Mouse (Mus musculus) ovary, adult 18-20 months (tissue): ENCODE data around the gene Asb6.

Source experiments
- DNase-seq: peaks from one replicate; pipeline ENCODE4 v3.0.0; 2022; ENCODE audit warnings: low spot score, mixed read lengths

Asb6 gene

GRCm38 (mm10) chr2:30796382-30796781 is 33.8 kb downstream of the Asb6 start:
- DNase-seq, result peak; percentile 90

DNA sequence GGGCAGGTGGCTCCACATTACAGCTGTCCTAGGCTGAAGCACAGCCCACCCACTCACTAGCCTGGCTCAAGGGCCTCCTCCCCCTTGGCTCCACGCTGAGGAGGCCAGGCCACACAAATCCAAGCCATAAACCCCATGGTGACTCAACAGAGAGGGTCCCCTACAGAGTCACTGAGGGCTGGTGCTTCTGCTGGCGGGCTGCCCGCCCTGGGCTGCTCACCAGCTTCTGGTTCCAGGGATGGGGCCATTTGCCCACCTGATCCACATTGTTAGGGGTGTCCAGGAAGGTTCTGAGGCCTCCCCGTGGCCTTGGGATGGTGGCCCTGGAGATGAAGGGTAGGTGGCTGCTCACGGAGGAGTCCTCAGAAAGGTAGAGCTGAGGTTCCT is 34.3 kb downstream of the Asb6 start:
- no peak for DNase-seq

DNA sequence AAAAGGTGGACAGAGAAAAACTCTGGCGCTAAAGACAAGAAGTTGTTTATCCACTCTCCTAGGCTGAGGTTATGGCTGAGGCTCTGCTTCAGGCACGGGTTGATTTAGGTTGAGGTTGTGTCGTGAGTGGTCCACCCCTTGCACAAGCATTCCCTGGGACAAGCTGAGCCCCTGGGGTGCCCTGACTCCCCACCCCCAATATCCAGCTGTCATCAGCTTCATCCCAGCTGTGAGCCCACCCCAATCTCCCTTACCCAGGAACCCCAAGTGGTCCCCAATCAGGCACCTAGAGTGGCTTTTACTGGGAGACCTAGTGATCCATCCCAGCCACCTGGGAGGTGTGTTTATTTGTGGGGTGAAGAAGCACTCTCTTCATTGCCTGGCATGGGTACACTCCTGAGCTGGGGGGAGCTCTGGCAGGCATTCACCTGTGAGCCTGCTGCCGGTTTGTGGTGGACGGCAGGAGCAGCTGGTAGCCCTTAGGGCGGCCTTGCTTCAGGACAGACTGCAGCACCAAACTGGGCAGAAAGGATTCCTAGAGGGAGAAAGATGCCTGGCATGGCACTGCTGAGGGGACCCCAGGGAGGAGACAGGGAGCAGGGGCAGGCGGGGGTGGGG is 34.8 kb downstream of the Asb6 start:
- DNase-seq, result no peak

- DNase-seq, result peak; percentile 82
Measured at GRCm38 (mm10) chr2:30794179-30795108, 35.7 kb downstream of the Asb6 start.

GRCm38 (mm10) chr2:30792061-30792460 is 38.1 kb downstream of the Asb6 start:
- no peak for DNase-seq

DNA sequence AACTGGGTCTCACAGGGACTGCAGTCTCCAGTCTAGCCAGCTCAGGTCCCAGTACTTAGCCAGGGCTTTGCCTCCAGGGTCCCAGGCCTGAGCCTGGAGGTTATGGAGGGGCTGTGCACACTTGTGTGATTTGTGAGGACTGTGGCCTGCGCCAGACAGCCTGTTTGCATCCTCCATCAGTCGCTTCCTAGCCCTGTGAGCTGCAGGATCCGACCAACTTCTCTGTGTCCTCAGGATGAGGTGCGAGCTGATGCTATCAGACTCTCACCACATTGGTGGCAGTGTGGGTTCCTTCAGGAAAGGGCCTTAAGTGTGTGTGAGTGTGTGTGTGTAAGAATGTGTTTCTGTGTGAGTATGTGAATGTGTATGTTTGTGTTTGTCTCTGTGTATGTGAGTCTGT is 42.7 kb downstream of the Asb6 start:
- no peak for DNase-seq

DNA sequence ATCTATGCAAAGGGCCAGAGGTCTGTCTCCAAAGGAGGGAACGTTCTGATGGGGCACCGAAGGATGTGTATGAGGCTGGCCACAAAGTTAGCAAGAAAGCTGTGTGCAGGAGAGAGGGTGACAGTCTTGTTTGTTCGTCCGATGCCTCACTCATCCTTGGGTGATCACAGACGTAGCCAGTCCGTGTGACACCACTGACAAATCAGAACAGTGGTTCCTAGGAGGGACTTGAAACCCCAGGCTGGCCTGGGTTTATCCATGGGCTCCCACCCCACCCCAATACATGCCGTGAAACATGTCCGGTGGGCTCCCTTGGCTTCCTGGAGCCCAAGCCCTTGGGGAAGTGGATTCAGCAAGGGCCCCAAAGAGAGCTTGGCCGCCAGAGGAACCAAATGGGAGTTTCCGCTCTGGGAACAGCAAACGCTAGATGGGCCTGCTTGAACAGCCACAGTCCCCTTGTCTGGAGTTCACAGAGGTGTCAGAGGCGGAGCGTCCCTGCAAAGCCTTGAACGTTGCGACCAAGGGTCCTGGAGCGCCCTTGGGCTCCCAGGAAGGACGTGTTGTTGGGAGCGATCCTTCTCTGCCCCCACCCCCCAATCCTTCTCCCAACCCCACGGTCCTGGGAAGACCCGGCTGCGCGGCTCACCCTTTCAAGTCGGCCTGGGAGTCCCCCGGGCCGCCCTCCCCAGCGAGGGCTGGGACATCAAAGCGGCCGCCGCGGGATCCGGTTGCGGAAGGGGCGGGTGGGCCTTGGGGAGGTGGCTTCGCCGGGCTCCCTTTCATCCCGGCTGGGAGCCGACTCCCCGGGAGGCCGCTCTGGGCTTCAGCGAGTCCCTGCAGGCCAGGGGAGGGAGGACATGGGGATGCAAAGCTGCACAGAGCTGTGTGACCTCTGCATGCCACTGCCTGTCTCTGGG is 45.8 kb downstream of the Asb6 start:
- no peak for DNase-seq

DNA sequence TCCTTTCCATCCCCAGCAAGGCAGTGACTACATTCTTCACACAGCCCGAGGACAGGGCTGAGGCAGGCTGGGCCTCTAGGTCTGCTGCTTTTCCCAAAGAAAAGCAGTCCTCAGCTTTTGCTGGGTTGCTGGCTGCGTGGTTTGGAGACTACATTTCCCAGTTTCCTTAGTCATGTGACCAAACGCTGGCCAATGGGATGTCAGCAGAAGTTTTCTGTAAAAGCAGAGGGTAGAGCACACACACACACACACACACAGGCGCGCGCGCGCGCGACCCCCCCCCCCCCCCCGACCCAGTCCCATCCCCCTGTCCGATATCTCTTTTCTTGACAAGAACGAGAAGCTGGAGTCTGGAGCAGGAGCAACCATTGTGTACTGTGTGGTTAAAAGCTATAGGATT is 46.8 kb downstream of the Asb6 start:
- DNase-seq, result peak; percentile 68

DNA sequence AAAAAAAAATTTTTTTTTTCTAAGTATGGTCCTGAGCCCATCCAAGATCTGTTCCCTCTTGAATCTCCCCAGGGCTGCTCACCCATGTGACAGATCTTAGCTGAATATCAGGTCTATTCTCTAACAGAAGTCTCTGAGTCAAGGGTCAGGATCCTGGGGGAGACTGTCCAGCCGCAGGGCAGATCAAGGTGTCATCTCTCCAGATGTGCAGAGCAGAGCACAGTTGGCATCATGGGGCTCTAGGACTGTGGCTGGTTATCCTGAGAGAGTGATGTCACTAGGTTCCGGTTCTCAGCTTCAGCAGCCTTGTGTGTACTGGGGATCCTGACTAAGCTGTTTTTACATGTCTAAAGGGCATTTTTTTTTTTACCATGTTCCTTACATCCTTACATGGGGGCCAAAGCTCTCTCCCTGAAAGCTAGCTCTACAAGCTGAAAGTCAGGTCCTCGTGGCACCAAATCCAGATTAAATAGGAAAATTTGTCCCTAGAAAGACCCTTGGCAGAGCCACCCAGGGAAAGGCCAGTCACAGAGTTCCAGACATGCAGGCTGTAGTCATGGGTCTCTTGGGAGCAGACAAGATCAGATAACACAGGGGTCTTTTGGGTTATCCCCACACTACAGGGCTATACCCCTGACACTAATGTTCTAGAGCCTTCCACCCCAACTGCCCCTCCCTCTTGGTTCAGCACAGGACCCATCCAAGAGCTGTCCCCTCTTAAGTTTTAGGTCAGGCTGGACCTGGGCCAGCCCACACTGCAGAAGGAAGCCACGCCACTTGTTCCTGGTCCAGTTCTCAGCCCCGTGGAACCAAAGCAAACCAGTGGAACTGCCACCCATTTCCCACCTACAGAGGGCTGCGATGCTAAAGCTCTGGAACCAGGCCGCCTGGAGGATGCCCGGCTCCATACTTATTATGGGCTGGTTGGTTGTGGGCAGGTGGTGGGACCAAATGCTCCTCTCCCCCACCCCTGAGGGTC is 47.5 kb downstream of the Asb6 start:
- DNase-seq, result no peak

- no peak for DNase-seq
Measured at GRCm38 (mm10) chr2:30779241-30779640, 50.9 kb downstream of the Asb6 start.

DNA sequence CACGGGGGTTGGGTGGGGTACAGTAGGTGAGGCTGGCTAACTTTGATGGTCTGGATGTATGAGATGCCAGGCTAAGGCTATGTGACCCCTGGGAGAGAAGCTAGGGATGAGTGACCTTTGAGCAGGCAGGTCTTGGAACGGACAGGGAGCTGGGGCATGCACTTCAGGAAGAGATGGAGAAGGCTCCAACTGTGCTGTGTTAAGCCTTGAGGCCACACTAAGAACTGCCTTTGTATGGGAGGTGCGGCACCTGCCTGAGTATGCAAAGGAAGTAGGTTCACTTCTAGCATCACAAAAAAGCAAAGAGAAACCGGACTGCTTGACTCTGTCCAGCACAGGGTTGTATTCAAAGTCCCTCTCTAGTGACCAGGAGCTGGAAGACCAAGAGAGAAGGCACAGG is 51.9 kb downstream of the Asb6 start:
- DNase-seq, result no peak

DNA sequence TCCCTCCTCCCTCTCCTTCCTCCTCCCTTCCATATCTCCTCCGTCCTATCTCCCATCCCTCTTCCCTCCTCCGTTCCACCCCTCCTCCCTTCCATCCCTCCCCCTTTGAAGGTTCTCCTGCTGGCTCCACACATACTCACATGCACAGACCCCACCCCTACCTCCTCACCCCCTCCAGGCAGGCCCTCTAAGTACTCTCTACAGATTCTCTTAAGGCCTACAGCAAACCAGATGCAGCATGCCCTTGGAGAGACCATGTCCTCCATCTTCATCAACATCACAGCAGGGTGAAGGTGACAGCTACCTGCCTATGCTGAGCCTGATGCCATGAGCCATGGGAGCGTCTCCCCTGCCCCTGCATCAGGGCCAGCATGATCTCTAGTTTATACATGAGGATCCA is 52.9 kb downstream of the Asb6 start:
- no peak for DNase-seq

DNA sequence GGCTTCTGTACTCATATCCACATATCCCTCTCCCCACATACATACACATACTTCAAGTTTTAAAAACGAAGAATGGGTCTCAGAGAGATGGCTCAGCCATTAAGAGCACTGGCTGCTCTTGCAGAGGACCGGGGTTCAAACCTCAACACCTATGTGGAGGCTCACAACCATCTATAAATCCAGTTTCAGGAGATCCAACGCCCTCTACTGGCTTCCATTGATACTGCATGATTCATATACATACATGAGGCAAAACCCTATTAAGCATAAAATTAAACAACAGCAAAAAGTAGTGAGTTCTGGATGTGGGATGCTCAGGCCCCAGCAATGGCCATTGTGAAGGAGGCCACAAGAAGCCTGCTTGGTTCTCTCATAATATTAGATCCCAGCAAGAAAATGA is 54.2 kb downstream of the Asb6 start:
- DNase-seq, result no peak

- no peak for DNase-seq
Measured at GRCm38 (mm10) chr2:30773313-30774005, 56.7 kb downstream of the Asb6 start.
